Mouse (Mus musculus): Measurements from ENCODE around the gene Psmd11. TPM values are rescaled to one million over a fixed set of nuclear protein-coding genes. Genes with fewer than 3 reads are reported as not detected.
"Not testable (repeated sequence)": the region's sequence is repeated elsewhere in the genome, so short reads cannot be mapped to it uniquely, and the experiment has no call there.

Gene Psmd11
- polyA plus RNA-seq, 1 experiment from 2014 or later: 156 TPM

GRCm38 (mm10) chr11:80385055-80385454, 43.4 kb upstream of the Psmd11 start:
- Histone ChIP-seq H3K4me2 (replicated peaks; ENCODE audit: low read depth) (peak overlapping the region; percentile 72), H3K9ac (ENCODE audit: low read depth, low read length) (peak overlapping the region; percentile 13; the same call in 1 of the 2 replicates), H3K27ac (ENCODE audit: low read depth, low read length) (no peak overlapping the region), H3K4me3 (ENCODE audit: low read depth, low read length) (peak overlapping the region; percentile 96), H3K9me3 (ENCODE audit: control insufficient read depth) (no peaks in the 10 kb centered on the region), H3K36me3 (ENCODE audit: control insufficient read depth, insufficient read depth) (peaks cover 27% of the 10 kb centered on the region), H3K4me1 (replicated peaks; ENCODE audit: control insufficient read depth, insufficient read depth, low read length) (0 out of 2 replicates have a peak, but pooled peaks cover 3% of the 10 kb centered on the region), H3K27me3 (replicated peaks; ENCODE audit: control insufficient read depth, insufficient read depth, low read length) (no peaks in the 10 kb centered on the region)
- no peak for TF ChIP-seq CTCF (IDR thresholded peaks at IDR 0.05; ENCODE audit: low read depth)
- 19% methylated on average over 4 of the region's 4 CpGs for WGBS
- ATAC-seq: no peak

GRCm38 (mm10) chr11:80386790-80387189, 41.6 kb upstream of the Psmd11 start:
- H3K36me3 ChIP-seq (ENCODE audit: control insufficient read depth, insufficient read depth): peaks cover 38% of the 10 kb centered on the region
- H3K27me3 ChIP-seq (replicated peaks; ENCODE audit: control insufficient read depth, insufficient read depth, low read length): no peaks in the 10 kb centered on the region
- TF ChIP-seq CTCF (IDR thresholded peaks at IDR 0.05; ENCODE audit: low read depth): no peak
- H3K9me3 ChIP-seq (ENCODE audit: control insufficient read depth): no peaks in the 10 kb centered on the region
- H3K9ac ChIP-seq (ENCODE audit: low read depth, low read length): no peak overlapping the region
- no peak overlapping the region for H3K4me3 ChIP-seq (ENCODE audit: low read depth, low read length)
- peak overlapping the region; percentile 72; the same call in 1 of the 2 replicates for H3K4me2 ChIP-seq (replicated peaks; ENCODE audit: low read depth)
- no peak overlapping the region for H3K27ac ChIP-seq (ENCODE audit: low read depth, low read length)
- no peak for ATAC-seq
- H3K4me1 ChIP-seq (replicated peaks; ENCODE audit: control insufficient read depth, insufficient read depth, low read length): 0 out of 2 replicates have a peak, but pooled peaks cover 3% of the 10 kb centered on the region
- 36% methylated on average over 2 of the region's 2 CpGs for WGBS

GRCm38 (mm10) chr11:80389885-80390284, 38.5 kb upstream of the Psmd11 start:
- H3K27ac ChIP-seq (ENCODE audit: low read depth, low read length): no peak overlapping the region
- peaks cover 54% of the 10 kb centered on the region for H3K36me3 ChIP-seq (ENCODE audit: control insufficient read depth, insufficient read depth)
- TF ChIP-seq CTCF (IDR thresholded peaks at IDR 0.05; ENCODE audit: low read depth): no peak
- no peaks in the 10 kb centered on the region for H3K9me3 ChIP-seq (ENCODE audit: control insufficient read depth)
- no peak overlapping the region for H3K4me3 ChIP-seq (ENCODE audit: low read depth, low read length)
- H3K9ac ChIP-seq (ENCODE audit: low read depth, low read length): no peak overlapping the region
- ATAC-seq: no peak
- no peaks in the 10 kb centered on the region for H3K27me3 ChIP-seq (replicated peaks; ENCODE audit: control insufficient read depth, insufficient read depth, low read length)
- 82% methylated on average over 1 of the region's 1 CpGs for WGBS
- H3K4me2 ChIP-seq (replicated peaks; ENCODE audit: low read depth): no peak overlapping the region
- 0 out of 2 replicates have a peak, but pooled peaks cover 3% of the 10 kb centered on the region for H3K4me1 ChIP-seq (replicated peaks; ENCODE audit: control insufficient read depth, insufficient read depth, low read length)

- no peaks in the 10 kb centered on the region for H3K27me3 ChIP-seq (replicated peaks; ENCODE audit: control insufficient read depth, insufficient read depth, low read length)
- H3K36me3 ChIP-seq (ENCODE audit: control insufficient read depth, insufficient read depth): peaks cover 70% of the 10 kb centered on the region
- H3K4me2 ChIP-seq (replicated peaks; ENCODE audit: low read depth): no peak overlapping the region
- H3K4me3 ChIP-seq (ENCODE audit: low read depth, low read length): no peak overlapping the region
- no peak overlapping the region for H3K27ac ChIP-seq (ENCODE audit: low read depth, low read length)
- no peak for TF ChIP-seq CTCF (IDR thresholded peaks at IDR 0.05; ENCODE audit: low read depth)
- no peak for ATAC-seq
- H3K4me1 ChIP-seq (replicated peaks; ENCODE audit: control insufficient read depth, insufficient read depth, low read length): 0 out of 2 replicates have a peak, but pooled peaks cover 3% of the 10 kb centered on the region
- H3K9ac ChIP-seq (ENCODE audit: low read depth, low read length): no peak overlapping the region
- 92% methylated on average over 2 of the region's 2 CpGs for whole genome bisulfite sequencing
- no peaks in the 10 kb centered on the region for H3K9me3 ChIP-seq (ENCODE audit: control insufficient read depth)
Measured at GRCm38 (mm10) chr11:80391407-80392120, 36.9 kb upstream of the Psmd11 start.

- Histone ChIP-seq H3K4me1 (replicated peaks; ENCODE audit: control insufficient read depth, insufficient read depth, low read length) (no peaks in the 10 kb centered on the region), H3K27me3 (replicated peaks; ENCODE audit: control insufficient read depth, insufficient read depth, low read length) (no peaks in the 10 kb centered on the region), H3K36me3 (ENCODE audit: control insufficient read depth, insufficient read depth) (peaks cover 66% of the 10 kb centered on the region), H3K4me2 (replicated peaks; ENCODE audit: low read depth) (no peak overlapping the region), H3K4me3 (ENCODE audit: low read depth, low read length) (no peak overlapping the region), H3K9ac (ENCODE audit: low read depth, low read length) (no peak overlapping the region), H3K27ac (ENCODE audit: low read depth, low read length) (no peak overlapping the region), H3K9me3 (ENCODE audit: control insufficient read depth) (no peaks in the 10 kb centered on the region)
- no peak for TF ChIP-seq CTCF (IDR thresholded peaks at IDR 0.05; ENCODE audit: low read depth)
- ATAC-seq: no peak
- 88% methylated on average over 3 of the region's 3 CpGs for WGBS
Measured at GRCm38 (mm10) chr11:80395930-80396329, 32.5 kb upstream of the Psmd11 start.

- Histone ChIP-seq H3K27ac (ENCODE audit: low read depth, low read length) (no peak overlapping the region), H3K4me3 (ENCODE audit: low read depth, low read length) (no peak overlapping the region), H3K36me3 (ENCODE audit: control insufficient read depth, insufficient read depth) (peaks cover 61% of the 10 kb centered on the region), H3K9me3 (ENCODE audit: control insufficient read depth) (no peaks in the 10 kb centered on the region), H3K27me3 (replicated peaks; ENCODE audit: control insufficient read depth, insufficient read depth, low read length) (no peaks in the 10 kb centered on the region), H3K4me1 (replicated peaks; ENCODE audit: control insufficient read depth, insufficient read depth, low read length) (no peaks in the 10 kb centered on the region), H3K9ac (ENCODE audit: low read depth, low read length) (no peak overlapping the region), H3K4me2 (replicated peaks; ENCODE audit: low read depth) (no peak overlapping the region)
- WGBS: 87% methylated on average over 4 of the region's 4 CpGs
- no peak for TF ChIP-seq CTCF (IDR thresholded peaks at IDR 0.05; ENCODE audit: low read depth)
- ATAC-seq: no peak
Measured at GRCm38 (mm10) chr11:80396617-80397016, 31.8 kb upstream of the Psmd11 start.

GRCm38 (mm10) chr11:80407878-80408277, 20.5 kb upstream of the Psmd11 start:
- ATAC-seq: not testable (repeated sequence)
- H3K36me3 ChIP-seq (ENCODE audit: control insufficient read depth, insufficient read depth): peaks cover 35% of the 10 kb centered on the region

More at GRCm38 (mm10) chr11:80407878-80408277, 20.5 kb upstream of the Psmd11 start:
- WGBS: 95% methylated on average over 6 of the region's 6 CpGs
- H3K9me3 ChIP-seq (ENCODE audit: control insufficient read depth); H3K4me1 ChIP-seq (replicated peaks; ENCODE audit: control insufficient read depth, insufficient read depth, low read length); H3K27ac ChIP-seq (ENCODE audit: low read depth, low read length); H3K27me3 ChIP-seq (replicated peaks; ENCODE audit: control insufficient read depth, insufficient read depth, low read length); H3K9ac ChIP-seq (ENCODE audit: low read depth, low read length); H3K4me3 ChIP-seq (ENCODE audit: low read depth, low read length); H3K4me2 ChIP-seq (replicated peaks; ENCODE audit: low read depth): not testable (repeated sequence)
